Mouse (Mus musculus) frontal cortex, postnatal 10 days (tissue): ENCODE measurements at regions not wholly inside any gene's neighbourhood (a gene's known extent, or its start where the extent isn't known, plus 50 kb on each side); places are given as distances from the start of the nearest gene placed in this dataset.

Source experiments
- DNase-seq, 2 experiments: peaks; one replicate each; pipeline ENCODE4 v3.0.0; 2022; ENCODE audit warnings: low spot score in 2 of 2, mixed read lengths in 1 of 2

DNA sequence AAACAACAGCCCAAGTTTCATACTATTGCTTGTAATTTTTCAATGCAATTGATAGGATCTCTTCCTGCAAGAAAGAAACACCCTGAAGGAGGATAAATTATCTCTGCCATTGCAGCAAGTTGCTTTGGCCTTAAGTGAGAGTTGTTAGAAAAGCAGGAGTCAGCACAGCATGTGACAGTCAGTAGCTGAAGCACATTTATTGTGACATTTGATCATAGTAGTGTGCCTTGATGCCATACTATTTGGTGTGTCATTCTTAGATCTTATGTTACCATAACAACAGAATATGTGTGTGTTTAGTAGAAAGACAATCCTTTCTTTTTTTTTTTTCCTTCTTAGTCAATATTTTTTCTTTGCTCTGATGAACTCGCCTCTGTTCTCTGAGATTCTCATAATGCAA, 115.5 kb upstream of the Tusc1 start:
- no peak for DNase-seq

DNA sequence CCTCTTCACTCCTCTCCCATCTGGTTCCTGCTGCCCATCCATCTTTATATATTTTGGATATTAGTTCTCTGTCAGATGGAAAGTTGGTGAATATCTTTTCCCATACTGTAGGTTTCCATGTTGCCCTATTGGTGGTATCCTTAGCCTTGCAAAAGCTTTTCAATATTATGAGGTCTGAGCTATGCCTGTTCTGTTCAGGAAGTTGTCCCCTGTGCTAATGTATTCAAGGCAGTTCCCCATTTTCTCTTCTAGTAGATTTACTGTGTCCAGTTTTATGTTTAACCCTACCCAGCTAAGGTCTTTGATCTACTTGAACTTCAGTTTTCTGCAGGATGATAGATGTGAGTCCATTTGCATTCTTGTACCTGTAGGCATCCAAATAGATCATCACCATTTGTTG, 109.4 kb upstream of the Tusc1 start:
- DNase-seq = no peak

DNA sequence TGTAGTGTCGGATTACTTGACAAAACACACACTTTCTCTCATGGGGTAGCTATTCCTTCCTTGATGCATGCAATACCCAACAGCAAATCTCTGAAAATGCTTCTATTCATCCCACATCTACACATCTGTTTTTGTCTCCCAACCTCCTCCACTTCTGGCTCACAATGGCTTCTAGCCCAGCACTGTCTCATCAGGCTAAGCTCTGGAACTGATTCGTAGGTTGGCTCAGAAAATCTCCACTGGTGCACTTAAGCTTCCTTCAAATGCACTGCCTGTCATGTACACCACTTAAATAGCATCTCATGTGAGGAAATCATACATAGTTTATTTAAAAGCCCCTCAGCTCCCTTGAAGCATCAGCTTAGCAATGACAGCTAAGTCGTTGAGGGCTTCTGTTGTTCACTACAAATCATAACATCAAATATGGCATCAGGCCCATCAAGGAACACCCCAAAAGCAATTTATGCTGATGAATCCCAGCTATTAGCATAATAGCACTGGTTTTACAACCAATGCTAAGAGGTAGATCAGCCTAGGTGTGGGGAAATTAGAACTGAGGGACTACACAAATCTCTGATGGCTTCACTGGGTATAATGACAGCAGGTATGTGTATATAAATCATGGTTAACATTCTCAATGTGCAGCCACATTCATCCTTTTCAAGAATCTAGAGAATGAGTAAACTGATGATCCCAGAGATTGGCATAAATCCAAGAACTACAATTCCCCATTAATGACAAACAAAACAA, 103.5 kb upstream of the Tusc1 start:
- no peak for DNase-seq

DNA sequence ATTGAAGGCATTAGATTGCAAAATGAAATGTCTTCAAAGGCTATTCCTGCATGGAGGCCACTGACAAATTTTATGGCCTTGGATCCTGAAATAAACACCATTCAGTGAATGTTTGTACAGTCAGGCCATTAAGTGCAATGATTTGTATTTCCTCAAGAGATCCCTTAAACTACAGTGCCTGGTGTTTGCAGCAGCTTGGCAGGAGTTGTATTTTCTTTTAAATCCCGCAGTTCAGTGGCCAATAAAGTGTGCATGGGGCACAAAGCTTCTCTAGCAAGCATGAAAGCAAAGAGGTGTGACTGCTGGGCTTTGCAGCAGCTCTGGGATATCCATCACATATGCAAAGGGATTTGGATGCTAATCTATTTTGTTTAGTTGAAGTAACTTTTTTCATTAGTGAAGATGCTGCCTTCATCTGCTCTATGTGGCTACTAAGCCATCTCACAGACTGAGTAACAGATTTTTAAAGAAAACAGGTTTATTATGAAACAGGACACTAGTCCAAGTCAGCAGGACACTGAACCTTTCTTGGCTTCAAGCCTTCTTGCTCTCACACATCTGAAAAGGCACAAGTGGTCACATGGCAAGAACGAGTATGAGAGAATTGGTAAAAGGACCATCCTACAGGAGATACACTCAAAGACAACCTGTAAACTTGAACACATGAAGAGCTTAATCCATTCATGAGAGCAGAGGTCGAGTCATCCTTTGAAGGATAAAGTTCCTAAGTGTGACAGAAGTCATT, 102.2 kb upstream of the Tusc1 start:
- DNase-seq = no peak

DNA sequence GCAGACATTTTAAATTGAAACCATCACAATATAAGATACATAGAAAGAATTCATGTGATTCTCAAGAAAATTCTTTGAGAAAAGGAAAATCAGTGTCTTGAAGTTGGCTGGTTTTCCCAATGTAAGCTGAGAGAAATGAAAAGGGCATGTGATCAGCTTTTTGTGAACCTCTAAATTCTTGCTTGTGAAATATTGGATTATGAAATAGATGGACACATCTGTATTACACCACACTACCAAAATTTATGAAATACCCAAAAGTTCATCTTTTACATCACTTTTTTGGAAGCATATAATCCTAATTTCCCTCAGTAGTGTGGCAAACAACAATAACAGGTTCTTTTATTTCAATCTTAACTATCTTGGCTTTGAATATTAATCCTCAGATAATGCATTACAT, 77.4 kb upstream of the Tusc1 start:
- no peak for DNase-seq

DNA sequence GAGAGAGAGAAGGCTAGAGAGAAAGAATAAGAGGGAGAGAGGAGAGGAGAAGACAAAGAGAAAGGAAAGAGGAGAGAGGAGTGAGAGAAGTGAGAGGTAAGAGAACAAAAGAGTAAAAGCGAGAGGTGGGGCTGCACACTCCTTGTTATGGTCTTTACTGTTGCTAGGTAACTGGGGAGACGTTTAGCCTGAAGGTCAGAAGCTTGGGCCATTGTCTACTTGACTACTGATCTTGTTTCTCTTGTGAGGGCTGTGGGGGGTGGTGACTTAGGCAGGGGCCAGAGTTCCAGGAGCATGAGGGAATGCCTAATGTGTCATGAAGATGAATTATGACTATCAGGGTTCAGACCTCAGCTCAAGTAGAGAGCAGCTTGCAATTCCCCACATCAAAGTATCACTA, 71.6 kb upstream of the Tusc1 start:
- no peak for DNase-seq

DNA sequence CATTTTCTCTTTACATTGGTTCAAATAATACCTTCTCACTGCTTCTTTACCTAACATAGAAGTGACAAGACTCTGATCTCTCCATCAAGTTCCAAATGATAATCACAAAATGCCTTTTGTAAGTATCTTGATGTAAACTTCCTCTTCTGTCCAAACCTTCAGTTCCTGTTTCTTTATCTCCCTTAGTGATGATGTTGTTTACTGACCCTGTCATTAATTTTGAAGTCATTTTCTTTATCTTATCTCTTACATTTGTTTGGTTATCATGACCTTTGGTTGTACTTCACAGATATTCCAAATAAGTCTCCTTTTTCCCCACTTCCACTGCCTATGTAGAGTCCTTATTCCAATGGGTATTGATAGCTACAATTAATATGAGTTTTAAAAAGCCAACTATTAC, 65.3 kb upstream of the Tusc1 start:
- DNase-seq = no peak
